Mouse (Mus musculus): ENCODE measurements at regions not wholly inside any gene's neighbourhood (a gene's known extent, or its start where the extent isn't known, plus 50 kb on each side); places are given as distances from the start of the nearest gene placed in this dataset.

- TF ChIP-seq POLR2A (IDR thresholded peaks at IDR 0.05; ENCODE audit: low read depth, low read length) (no peak), CTCF (IDR thresholded peaks at IDR 0.05; ENCODE audit: extremely low read depth, insufficient read length, insufficient replicate concordance, low read depth, low read length) (no peak)
These were observed 497.8 kb downstream of the Dcdc2c start for GRCm38 (mm10) chr12:28054444-28054843.

Data from small intestine, adult 2 months (tissue).